Mouse (Mus musculus) neural tube, embryonic 14.5 days (tissue): ENCODE measurements around the gene Ppan. TPM values are rescaled to one million over a fixed set of nuclear protein-coding genes. Genes with fewer than 3 reads are reported as not detected.
A peak's percentile ranks its signal among the peaks of the same experiment; 100 is the strongest.

ENCODE experiments used
- ATAC-seq: fragments of 200-750 bp; cut with Nextera tagmentation; 2 replicates; pipeline ENCODE4 v1.8.0; 2017; ENCODE audit warnings: low read depth, mild to moderate bottlenecking, moderate TSS enrichment, moderate library complexity
- H3K27ac ChIP-seq: fragments of 300-500 bp; sonication (generic); 2 replicates; pipeline ENCODE4 v1.5.1; 2014; ENCODE audit warnings: low read depth, mild to moderate bottlenecking, control low read depth, low read length, moderate library complexity, mixed read lengths
- H3K27me3 ChIP-seq: fragments of 300-500 bp; sonication (generic); 2 replicates; pipeline ENCODE4 v1.6.1; 2014; ENCODE audit warnings: low read length; ENCODE audit not compliant: control insufficient read depth, insufficient read depth
- H3K36me3 ChIP-seq: fragments of 300-500 bp; sonication (generic); 2 replicates; pipeline ENCODE4 v1.6.1; 2014; ENCODE audit warnings: low read length, mixed read lengths; ENCODE audit not compliant: control insufficient read depth, insufficient read depth
- H3K4me1 ChIP-seq: fragments of 300-500 bp; sonication (generic); 2 replicates; pipeline ENCODE4 v1.6.1; 2014; ENCODE audit warnings: low read length; ENCODE audit not compliant: control insufficient read depth, insufficient read depth
- H3K4me2 ChIP-seq: fragments of 300-500 bp; sonication (generic); 2 replicates; pipeline ENCODE4 v1.6.1; 2014; ENCODE audit warnings: mild to moderate bottlenecking, low read depth, low read length, control low read depth
- H3K4me3 ChIP-seq: fragments of 300-500 bp; sonication (generic); 2 replicates; pipeline ENCODE4 v1.5.1; 2014; ENCODE audit warnings: low read depth, low read length, control low read depth, mixed read lengths
- H3K9ac ChIP-seq: fragments of 300-500 bp; sonication (generic); replicated peaks from 2 replicates; pipeline ENCODE4 v1.6.1; 2014; ENCODE audit warnings: low read depth, mild to moderate bottlenecking, control low read depth, low read length, mixed read lengths
- H3K9me3 ChIP-seq: fragments of 300-500 bp; sonication (generic); 2 replicates; pipeline ENCODE4 v1.6.1; 2016; ENCODE audit warnings: low read length; ENCODE audit not compliant: control insufficient read depth
- WGBS: fragments of 180-500 bp; shearing (Covaris S2); extraction: QIAGEN DNeasy Blood & Tissue Kit; methylation state at CpG from one replicate; pipeline ENCODE4 v1.1.7; 2014; 5-methylcytosine and 5-hydroxymethylcytosine counted together
- polyA plus RNA-seq: library from polyadenylated mRNA; unstranded; fragments of >200 nt; fragmentation: Nextera tagmentation; extraction: Ambion mirVana; gene quantifications from 2 replicates; pipeline ENCODE4 v1.2.1, GENCODE M21; 2014

The Ppan gene
- polyA plus RNA-seq, result 41.7 and 49.0 TPM in 2 replicates

DNA sequence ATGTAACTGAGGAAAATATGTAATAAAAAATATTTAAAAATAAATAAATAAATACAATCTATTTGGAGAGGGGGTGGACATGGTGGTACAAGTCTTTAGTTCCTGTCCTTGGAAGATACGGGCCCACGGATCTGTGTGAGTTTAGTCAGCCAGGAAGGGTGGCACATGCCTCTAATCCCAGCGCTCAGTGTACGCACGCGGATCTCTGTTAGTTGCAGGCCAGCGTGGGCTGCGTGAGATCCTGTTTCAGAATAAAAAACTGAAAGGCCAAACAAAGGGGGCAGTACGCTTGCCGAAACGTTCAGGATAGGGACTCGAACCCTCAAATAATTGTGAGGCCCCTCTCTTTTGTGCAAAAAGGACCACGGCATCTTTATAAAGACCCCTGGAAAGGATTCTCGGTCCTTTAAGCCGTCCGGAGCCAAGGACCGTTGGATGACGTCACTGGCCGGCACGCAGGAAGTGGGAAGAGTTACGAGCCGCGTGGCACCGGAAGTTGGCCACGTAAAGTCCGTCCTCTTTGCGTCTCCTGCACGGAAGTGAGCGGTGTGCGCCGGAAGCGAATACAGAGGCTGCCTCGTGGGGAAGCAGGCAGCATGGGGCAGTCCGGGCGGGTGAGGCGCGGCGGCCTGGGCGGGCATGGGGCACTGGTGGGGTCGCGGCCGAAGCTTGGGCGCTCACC, at the start of gene Ppan:
Gene Ppan (plus strand): TSS at position 472 of the 682 bp plus-strand sequence.
- H3K9me3 ChIP-seq, result no peaks in the 10 kb centered on the region
- WGBS, result under 1% methylated on average over 43 of the region's 43 CpGs
- peak; percentile 97 for ATAC-seq
- H3K27ac ChIP-seq, result peak within 1 kb of the TSS; percentile 96
- H3K4me1 ChIP-seq, result peaks cover 4% of the 10 kb centered on the region
- H3K4me3 ChIP-seq, result peak within 1 kb of the TSS; percentile 92
- peaks cover 28% of the 10 kb centered on the region for H3K36me3 ChIP-seq
- no peaks in the 10 kb centered on the region for H3K27me3 ChIP-seq
- H3K4me2 ChIP-seq, result peak within 1 kb of the TSS; percentile 88
- H3K9ac ChIP-seq, result peak within 1 kb of the TSS; percentile 72

DNA sequence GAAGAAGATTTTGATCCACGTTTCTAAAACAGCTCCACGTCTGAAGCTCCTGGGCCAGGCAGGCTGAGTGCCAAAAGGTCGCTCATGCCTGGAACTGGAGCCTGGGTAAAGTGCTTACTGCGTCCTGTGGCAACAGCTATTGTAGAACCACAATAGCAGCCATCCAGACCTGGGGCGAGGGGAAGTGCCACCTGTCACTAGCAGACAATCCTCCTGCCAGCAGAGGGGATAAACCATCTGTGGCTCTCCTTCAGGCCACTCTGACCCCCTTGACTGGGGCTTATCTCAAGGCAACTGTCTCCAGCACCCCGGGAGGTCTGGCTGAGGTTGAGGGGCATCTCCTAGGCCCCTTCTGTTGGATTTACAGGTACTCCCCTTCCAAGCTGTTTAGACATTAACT, 49.0 kb upstream of the Ppan start:
- Histone ChIP-seq H3K36me3 (no peaks in the 10 kb centered on the region), H3K4me1 (no peaks in the 10 kb centered on the region), H3K9me3 (no peaks in the 10 kb centered on the region), H3K4me3 (no peak overlapping the region), H3K4me2 (no peak overlapping the region), H3K27ac (no peak overlapping the region), H3K27me3 (no peaks in the 10 kb centered on the region), H3K9ac (no peak overlapping the region)
- ATAC-seq, result no peak
- 54% methylated on average over 6 of the region's 6 CpGs for WGBS

DNA sequence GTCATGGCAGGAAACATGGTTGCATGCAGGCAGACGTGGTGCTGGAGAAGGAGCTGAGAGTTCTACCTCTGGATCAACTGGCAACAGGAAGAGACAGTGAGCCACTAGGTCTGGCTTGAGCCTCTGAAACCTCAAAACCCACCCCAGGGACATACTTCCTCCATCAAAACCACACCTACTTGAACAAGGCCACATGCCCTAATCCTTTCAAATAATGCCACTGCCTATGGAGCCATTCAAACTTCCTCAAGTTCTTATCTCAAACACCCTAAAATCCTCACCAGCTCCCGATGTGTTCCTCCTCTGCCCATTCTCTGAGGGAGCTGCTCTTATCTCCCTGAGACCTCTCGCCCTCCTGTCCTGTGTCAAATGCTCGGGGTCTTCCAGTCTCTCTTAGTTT, 45.8 kb upstream of the Ppan start:
- no peak for ATAC-seq
- 81% methylated on average over 4 of the region's 4 CpGs for WGBS
- no peaks in the 10 kb centered on the region for H3K36me3 ChIP-seq
- H3K27ac ChIP-seq, result no peak overlapping the region
- H3K4me3 ChIP-seq, result no peak overlapping the region
- no peak overlapping the region for H3K4me2 ChIP-seq
- H3K27me3 ChIP-seq, result no peaks in the 10 kb centered on the region
- no peak overlapping the region for H3K9ac ChIP-seq
- no peaks in the 10 kb centered on the region for H3K4me1 ChIP-seq
- no peaks in the 10 kb centered on the region for H3K9me3 ChIP-seq

DNA sequence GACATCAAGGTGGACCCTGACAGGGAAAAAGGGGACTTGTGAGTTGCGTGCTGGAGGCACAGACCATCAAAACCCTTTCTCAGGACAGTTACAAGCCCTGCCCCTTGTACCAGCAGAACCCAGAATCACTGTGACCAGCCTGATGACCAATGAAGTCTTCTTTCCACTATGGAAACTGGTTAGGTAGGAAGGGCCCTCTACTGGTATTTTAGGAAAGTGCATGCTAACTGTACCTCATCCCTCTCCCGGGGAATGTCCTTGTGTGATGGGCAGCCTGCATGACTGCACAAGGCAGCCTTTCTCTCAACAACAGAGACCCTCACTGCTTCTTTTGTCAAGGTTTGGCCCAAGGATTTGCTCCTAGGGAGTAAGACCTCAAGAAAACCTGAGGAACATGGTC, 45.3 kb upstream of the Ppan start:
- H3K4me3 ChIP-seq, result no peak overlapping the region
- no peaks in the 10 kb centered on the region for H3K36me3 ChIP-seq
- H3K9ac ChIP-seq, result no peak overlapping the region
- H3K9me3 ChIP-seq, result no peaks in the 10 kb centered on the region
- H3K27me3 ChIP-seq, result no peaks in the 10 kb centered on the region
- ATAC-seq, result no peak
- H3K4me2 ChIP-seq, result no peak overlapping the region
- no peaks in the 10 kb centered on the region for H3K4me1 ChIP-seq
- no peak overlapping the region for H3K27ac ChIP-seq
- WGBS, result 20% methylated on average over 2 of the region's 2 CpGs

DNA sequence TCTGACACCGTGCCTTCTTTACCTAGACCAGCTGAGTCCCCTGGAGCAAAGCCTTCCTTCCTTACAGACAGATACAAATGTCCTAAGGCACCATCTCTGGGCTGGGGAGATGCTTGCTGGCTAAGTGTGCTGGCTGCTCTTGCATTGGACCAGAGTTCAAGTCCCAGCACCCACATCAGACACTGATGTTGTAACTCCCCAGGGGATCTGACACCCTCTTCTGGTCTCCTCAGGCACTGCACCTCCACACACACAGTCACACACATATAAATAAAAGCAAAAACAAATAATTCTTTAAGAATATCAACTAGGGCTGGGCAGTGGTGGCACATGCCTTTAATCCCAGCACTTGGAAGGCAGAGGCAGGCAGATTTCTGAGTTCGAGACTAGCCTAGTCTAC, 37.8 kb upstream of the Ppan start:
- no peak overlapping the region for H3K4me3 ChIP-seq
- 90% methylated on average over 2 of the region's 2 CpGs for WGBS

DNA sequence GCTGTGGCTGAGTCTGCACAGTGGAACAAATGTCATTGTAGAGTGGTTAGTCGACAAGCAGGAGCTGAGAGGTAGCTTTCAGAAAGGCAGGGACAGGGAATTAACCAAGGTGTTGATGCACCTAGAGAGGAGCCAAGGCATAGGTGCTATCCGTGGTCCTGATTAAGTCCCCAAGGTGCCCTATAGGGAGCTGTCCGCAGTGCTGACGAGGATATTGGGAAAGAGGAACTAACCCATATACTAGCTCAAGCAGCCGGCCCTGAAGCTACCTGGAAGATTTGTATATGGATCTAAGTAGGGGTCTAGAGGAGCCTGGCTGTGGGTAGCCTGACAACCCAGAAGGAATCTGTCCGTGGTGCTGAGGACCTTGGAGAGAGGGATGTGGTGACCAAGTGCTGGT, 30.8 kb upstream of the Ppan start:
- Histone ChIP-seq H3K36me3 (no peaks in the 10 kb centered on the region), H3K9ac (no peak overlapping the region), H3K4me3 (no peak overlapping the region), H3K9me3 (no peaks in the 10 kb centered on the region), H3K27ac (no peak overlapping the region), H3K27me3 (no peaks in the 10 kb centered on the region), H3K4me1 (no peaks in the 10 kb centered on the region), H3K4me2 (no peak overlapping the region)
- WGBS, result 10% methylated on average over 6 of the region's 6 CpGs
- no peak for ATAC-seq

More for the DNA sequence above, 37.8 kb upstream of the Ppan start:
- no peak overlapping the region for H3K4me2 ChIP-seq
- ATAC-seq, result no peak
- H3K9ac ChIP-seq, result no peak overlapping the region
- H3K27ac ChIP-seq, result no peak overlapping the region
- H3K9me3 ChIP-seq, result no peaks in the 10 kb centered on the region
- H3K27me3 ChIP-seq, result no peaks in the 10 kb centered on the region
- no peaks in the 10 kb centered on the region for H3K4me1 ChIP-seq
- no peaks in the 10 kb centered on the region for H3K36me3 ChIP-seq

DNA sequence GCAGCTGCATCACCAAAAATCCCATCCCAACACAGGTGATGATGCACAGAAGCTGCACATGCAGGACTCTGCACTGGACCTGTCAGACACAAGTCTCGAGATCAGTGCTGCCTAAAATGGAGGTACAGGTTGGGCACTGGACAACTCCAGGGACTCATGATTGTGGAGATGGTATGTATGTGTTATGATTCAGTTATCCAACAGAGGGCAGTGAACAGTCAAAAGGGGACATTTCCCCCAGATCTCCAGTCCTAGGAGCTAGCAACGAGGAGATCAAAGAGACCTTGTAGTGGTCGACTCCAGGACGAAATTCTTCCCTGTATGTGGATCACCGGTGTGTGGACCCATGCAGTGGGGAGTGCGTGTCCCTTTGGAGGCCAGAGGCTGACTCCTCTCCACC, 28.0 kb upstream of the Ppan start:
- no peaks in the 10 kb centered on the region for H3K36me3 ChIP-seq

DNA sequence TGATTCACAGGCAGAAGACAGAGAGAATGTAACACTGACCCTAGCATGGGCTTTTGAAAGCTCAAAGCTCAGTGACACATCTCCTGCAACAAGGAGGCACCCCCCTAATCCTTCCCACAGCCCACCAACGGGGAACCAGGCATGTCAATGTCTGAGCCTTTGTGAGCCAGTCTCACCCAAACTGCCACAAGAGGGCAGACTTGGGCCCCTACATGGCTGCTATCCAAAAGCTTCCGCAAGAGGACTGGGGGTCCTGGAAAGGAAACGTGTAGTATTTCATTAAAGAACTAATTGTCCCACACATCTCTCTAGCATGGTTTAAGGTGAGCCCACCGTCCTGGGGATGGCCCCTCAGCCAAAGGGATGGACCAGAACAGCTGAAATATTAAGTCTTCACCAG, 26.2 kb upstream of the Ppan start:
- no peaks in the 10 kb centered on the region for H3K9me3 ChIP-seq
- no peaks in the 10 kb centered on the region for H3K36me3 ChIP-seq
- no peaks in the 10 kb centered on the region for H3K4me1 ChIP-seq
- no peak overlapping the region for H3K27ac ChIP-seq
- H3K27me3 ChIP-seq, result no peaks in the 10 kb centered on the region
- no peak overlapping the region for H3K9ac ChIP-seq
- no peak overlapping the region for H3K4me2 ChIP-seq
- H3K4me3 ChIP-seq, result no peak overlapping the region
- 9% methylated on average over 4 of the region's 4 CpGs for WGBS
- no peak for ATAC-seq

More for the DNA sequence above, 28.0 kb upstream of the Ppan start:
- H3K27ac ChIP-seq, result no peak overlapping the region
- no peaks in the 10 kb centered on the region for H3K9me3 ChIP-seq
- no peak overlapping the region for H3K9ac ChIP-seq
- H3K27me3 ChIP-seq, result no peaks in the 10 kb centered on the region
- H3K4me3 ChIP-seq, result no peak overlapping the region
- H3K4me1 ChIP-seq, result no peaks in the 10 kb centered on the region
- ATAC-seq, result no peak
- 48% methylated on average over 6 of the region's 6 CpGs for WGBS
- H3K4me2 ChIP-seq, result no peak overlapping the region

DNA sequence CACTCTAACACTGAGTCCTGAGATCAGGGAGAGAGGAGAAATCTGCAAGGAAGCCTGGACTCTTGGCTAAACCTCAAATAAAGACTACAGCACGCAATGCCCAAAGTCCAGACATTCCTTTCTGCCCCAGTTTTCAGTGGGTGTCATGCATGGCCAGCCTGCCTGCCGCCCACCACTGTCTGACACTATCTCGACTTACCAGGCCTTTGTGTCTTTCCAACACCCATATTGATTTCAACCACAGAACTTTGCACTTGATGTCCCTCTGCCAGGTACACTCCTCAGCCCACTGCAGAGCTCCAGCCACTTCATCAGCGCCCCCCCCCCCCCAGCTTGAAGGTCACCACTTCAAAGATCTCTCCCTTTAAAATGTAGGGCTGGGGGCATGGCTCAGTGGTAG, 25.8 kb upstream of the Ppan start:
- Histone ChIP-seq H3K4me3 (no peak overlapping the region), H3K9ac (no peak overlapping the region), H3K27me3 (no peaks in the 10 kb centered on the region), H3K36me3 (no peaks in the 10 kb centered on the region), H3K4me2 (no peak overlapping the region), H3K9me3 (no peaks in the 10 kb centered on the region), H3K27ac (no peak overlapping the region), H3K4me1 (no peaks in the 10 kb centered on the region)
- WGBS, result 59% methylated on average over 4 of the region's 4 CpGs
- no peak for ATAC-seq
